Mouse (Mus musculus) brain, embryonic 14.5 days (tissue): ENCODE results near the gene Kctd14.

ENCODE experiments used
- CTCF ChIP-seq: fragments of 200-500 bp; IDR thresholded peaks from 2 replicates; pipeline ENCODE4 v1.5.1; 2012; ENCODE audit warnings: inconsistent platforms, mild to moderate bottlenecking, moderate library complexity, borderline replicate concordance; ENCODE audit not compliant: insufficient read depth, insufficient read length; ENCODE audit errors: extremely low read depth
- POLR2A ChIP-seq: fragments of 200-500 bp; IDR thresholded peaks from 2 replicates; pipeline ENCODE4 v1.6.1; 2012; ENCODE audit warnings: mild to moderate bottlenecking, inconsistent platforms, borderline replicate concordance; ENCODE audit not compliant: poor library complexity, insufficient read depth, insufficient read length, severe bottlenecking; ENCODE audit errors: extremely low read depth

GRCm38 (mm10) chr7:97420406-97420805 lies 30.7 kb upstream of the Kctd14 start:
- no peak for TF ChIP-seq POLR2A
- TF ChIP-seq CTCF = no peak
